Mouse (Mus musculus): Measurements from ENCODE around the gene Kynu.

Gene Kynu

GRCm38 (mm10) chr2:43646962-43647361 is 91.8 kb downstream of the Kynu start:
- DNase-seq (ENCODE audit: low read depth, low spot score), result no peak

- DNase-seq (ENCODE audit: low read depth, low spot score), result no peak
Measured at GRCm38 (mm10) chr2:43669588-43669987, 114.5 kb downstream of the Kynu start.

GRCm38 (mm10) chr2:43673619-43674018 is 118.5 kb downstream of the Kynu start:
- peak; percentile 48 for DNase-seq (ENCODE audit: low read depth, low spot score)

DNA sequence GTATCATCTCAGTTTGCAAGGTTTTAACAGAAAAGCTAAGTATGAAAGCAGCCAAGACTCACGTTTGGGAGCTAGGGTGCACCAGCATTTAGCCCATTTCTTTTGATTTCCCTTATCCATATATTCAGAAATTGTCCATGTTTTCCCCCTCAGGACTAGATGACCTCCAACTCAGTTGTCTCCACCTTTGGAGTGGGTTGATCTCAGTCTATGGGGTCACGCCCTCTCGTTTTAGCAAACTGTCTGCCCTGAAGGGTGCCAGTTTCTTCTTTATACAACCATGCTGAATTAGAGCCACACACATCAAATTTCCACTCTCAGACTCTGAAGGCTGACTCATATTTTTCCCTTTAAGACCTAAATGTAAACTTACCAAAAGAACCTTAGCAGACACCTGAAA is 119.0 kb downstream of the Kynu start:
- DNase-seq (ENCODE audit: low read depth, low spot score), result no peak

GRCm38 (mm10) chr2:43675277-43675676 is 120.1 kb downstream of the Kynu start:
- no peak for DNase-seq (ENCODE audit: low read depth, low spot score)

DNA sequence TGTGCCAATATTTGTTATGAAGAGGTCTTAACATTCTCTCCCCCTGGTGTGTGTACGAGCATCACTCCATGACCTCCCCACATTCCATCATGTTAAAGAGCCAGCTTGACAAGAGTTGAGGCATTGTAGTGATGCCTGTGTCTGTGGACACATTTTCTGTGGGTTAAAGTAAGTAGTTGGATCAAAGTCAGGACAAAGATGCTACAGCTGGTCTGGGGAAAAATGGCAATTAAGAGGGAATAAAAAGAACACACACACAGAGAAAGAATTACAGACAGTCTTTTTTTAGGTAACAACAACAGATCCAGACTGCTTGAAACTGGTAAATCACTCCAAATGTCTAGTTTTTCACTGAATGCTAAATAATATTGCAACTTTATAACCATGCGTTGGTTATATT is 135.3 kb downstream of the Kynu start:
- DNase-seq (ENCODE audit: low read depth, low spot score), result no peak

GRCm38 (mm10) chr2:43691290-43691689 is 136.2 kb downstream of the Kynu start:
- DNase-seq (ENCODE audit: low read depth, low spot score), result no peak

DNA sequence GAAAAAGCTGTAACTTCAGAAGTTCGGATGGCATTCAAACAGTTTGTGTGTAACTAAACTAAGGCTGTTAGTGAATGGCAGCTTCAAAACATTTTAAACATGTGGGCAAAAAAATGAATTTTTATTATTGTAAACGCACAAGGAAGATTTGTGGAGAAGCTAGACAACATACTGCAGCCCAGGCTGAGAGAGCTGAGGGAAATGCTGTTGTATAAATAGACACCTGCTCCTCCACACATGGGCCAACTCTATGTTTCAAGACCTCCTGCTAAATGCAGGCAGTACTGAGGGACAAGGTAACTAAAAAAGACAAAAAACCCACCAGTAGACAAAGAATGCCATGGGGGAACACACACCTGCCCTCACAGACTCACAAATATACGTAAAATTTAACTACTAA is 140.5 kb downstream of the Kynu start:
- no peak for DNase-seq (ENCODE audit: low read depth, low spot score)

GRCm38 (mm10) chr2:43712611-43713138 is 157.5 kb downstream of the Kynu start:
- DNase-seq (ENCODE audit: low read depth, low spot score), result no peak

- DNase-seq (ENCODE audit: low read depth, low spot score), result peak; percentile 50
Measured at GRCm38 (mm10) chr2:43722446-43723103, 167.4 kb downstream of the Kynu start.

DNA sequence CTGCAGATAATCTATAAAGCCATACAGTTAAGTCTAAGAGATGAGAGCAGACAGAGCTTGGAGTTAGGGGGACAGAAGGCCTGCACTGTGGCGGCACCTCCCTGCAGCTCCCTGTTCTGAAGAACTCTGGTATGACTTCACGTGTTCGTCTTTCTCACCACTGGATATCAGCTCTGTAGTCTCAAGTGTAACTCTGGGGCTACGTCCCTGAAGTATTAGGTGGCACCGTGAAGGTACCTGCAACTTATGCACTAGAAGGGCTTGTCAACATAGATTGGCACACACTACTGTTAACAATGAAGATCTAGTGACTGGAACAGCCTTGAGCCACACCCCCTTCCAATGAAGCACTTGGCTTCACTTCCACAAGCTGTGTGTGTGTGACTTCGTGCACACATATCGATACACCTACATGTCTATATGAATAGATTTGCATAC is 168.0 kb downstream of the Kynu start:
- DNase-seq (ENCODE audit: low read depth, low spot score), result no peak

DNA sequence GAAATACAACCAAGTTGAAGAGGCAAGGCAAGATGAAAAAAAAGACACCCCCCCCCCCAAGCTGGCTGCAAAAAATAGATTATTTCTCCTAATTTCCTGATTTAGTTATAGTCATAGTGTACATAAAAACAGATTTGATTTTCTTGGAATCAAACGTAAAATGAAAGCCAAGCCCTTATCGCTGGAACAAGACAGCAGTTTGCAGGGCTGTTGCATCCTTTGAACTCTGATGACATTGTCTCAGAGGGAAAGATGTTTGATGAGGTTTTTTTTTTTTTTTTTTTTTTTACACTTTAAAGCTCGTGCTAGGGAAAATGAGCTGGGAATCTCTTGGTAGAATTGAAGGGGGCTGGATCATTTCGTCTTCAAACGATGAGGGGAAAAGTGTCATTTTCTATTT is 172.1 kb downstream of the Kynu start:
- no peak for DNase-seq (ENCODE audit: low read depth, low spot score)

DNA sequence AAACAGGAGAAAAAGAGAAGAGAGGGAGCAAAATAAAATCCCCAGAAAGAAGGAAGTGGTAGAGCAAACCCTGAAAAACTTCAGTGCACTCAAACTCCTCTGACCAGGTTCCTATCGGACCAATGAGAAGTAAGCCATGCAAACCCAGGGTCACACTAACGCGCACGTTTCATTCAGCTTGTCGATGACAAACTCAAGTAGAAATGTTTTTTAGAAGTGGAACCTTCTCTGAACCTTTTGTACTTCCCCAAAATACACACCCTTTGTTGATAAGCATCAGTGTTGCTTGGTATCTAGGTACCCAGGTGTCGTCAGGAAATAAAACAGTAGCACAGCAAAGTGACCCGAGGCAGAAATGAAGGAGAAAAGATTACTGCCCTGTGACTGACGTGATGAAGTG is 172.6 kb downstream of the Kynu start:
- no peak for DNase-seq (ENCODE audit: low read depth, low spot score)

- DNase-seq (ENCODE audit: low read depth, low spot score), result no peak
Measured at GRCm38 (mm10) chr2:43728831-43729230, 173.7 kb downstream of the Kynu start.
